Mouse (Mus musculus) embryonic facial prominence, embryonic 15.5 days (tissue): ENCODE data around the gene Serf2. TPM values are rescaled to one million over a fixed set of nuclear protein-coding genes. Genes with fewer than 3 reads are reported as not detected.

Experiments used
- ATAC-seq: fragments of 200-750 bp; cut with Nextera tagmentation; 2 replicates; pipeline ENCODE4 v1.8.0; 2017; ENCODE audit warnings: low read depth, moderate TSS enrichment; ENCODE audit not compliant: insufficient number of reproducible peaks, low FRiP score, low TSS enrichment
- H3K27ac ChIP-seq: fragments of 300-500 bp; sonication (generic); replicated peaks from 2 replicates; pipeline ENCODE4 v1.5.1; 2015; ENCODE audit warnings: mild to moderate bottlenecking, inconsistent platforms
- H3K27me3 ChIP-seq: fragments of 300-500 bp; sonication (generic); 2 replicates; pipeline ENCODE4 v1.6.1; 2015; ENCODE audit warnings: inconsistent platforms
- H3K36me3 ChIP-seq: fragments of 300-500 bp; sonication (generic); 2 replicates; pipeline ENCODE4 v1.6.1; 2015; ENCODE audit warnings: mild to moderate bottlenecking, inconsistent platforms
- H3K4me1 ChIP-seq: fragments of 300-500 bp; sonication (generic); 2 replicates; pipeline ENCODE4 v1.6.1; 2015; ENCODE audit warnings: inconsistent platforms
- H3K4me2 ChIP-seq: fragments of 300-500 bp; sonication (generic); replicated peaks from 2 replicates; pipeline ENCODE4 v1.6.1; 2015; ENCODE audit warnings: mild to moderate bottlenecking, inconsistent platforms
- H3K4me3 ChIP-seq: fragments of 300-500 bp; sonication (generic); replicated peaks from 2 replicates; pipeline ENCODE4 v1.5.1; 2015; ENCODE audit warnings: mild to moderate bottlenecking, inconsistent platforms
- H3K9ac ChIP-seq: fragments of 300-500 bp; sonication (generic); 2 replicates; pipeline ENCODE4 v1.6.1; 2015; ENCODE audit warnings: inconsistent platforms
- H3K9me3 ChIP-seq: fragments of 300-500 bp; sonication (generic); replicated peaks from 2 replicates; pipeline ENCODE4 v1.6.1; 2016; ENCODE audit warnings: inconsistent platforms
- WGBS: fragments of 180-500 bp; shearing (Covaris S2); methylation state at CpG from one replicate; pipeline ENCODE4 v1.1.7; 2015; 5-methylcytosine and 5-hydroxymethylcytosine counted together
- microRNA-seq: library from miRNA; unstranded; fragments of <30 nt; microRNA quantifications from one replicate; pipeline ENCODE4, GENCODE M21; 2016; ENCODE audit warnings: borderline number of aligned reads
- polyA plus RNA-seq: library from polyadenylated mRNA; unstranded; fragments of >200 nt; fragmentation: Nextera tagmentation; extraction: Ambion mirVana; gene quantifications from 2 replicates; pipeline ENCODE4 v1.2.1, GENCODE M21; 2015

Serf2 gene
- polyA plus RNA-seq, 1 experiment from 2014 or later, result 510 TPM

GRCm38 (mm10) chr2:121507173-121507950 lies 58.4 kb downstream of the Serf2 start:
- WGBS, result 21% methylated on average over 12 of the region's 12 CpGs
- Histone ChIP-seq H3K4me2 (peak overlapping the region; percentile 60), H3K4me1 (peaks cover 14% of the 10 kb centered on the region), H3K27ac (no peak overlapping the region), H3K27me3 (no peaks in the 10 kb centered on the region), H3K4me3 (peak overlapping the region; percentile 61), H3K36me3 (peaks cover 20% of the 10 kb centered on the region), H3K9ac (peak overlapping the region; percentile 40), H3K9me3 (no peaks in the 10 kb centered on the region)
- ATAC-seq, result no peak

Small RNA genes within 50 kb of the gene (microRNA-seq; reads per million reads assigned to microRNA genes)
- not detected for gene Gm22953

Other genes with a start within 250 kb of the Serf2 start
- 61.0 and 62.1 TPM in 2 replicates for gene Trp53bp1, start 177.8 kb upstream of the Serf2 start, polyA plus RNA-seq
- gene Map1a, start 159.6 kb upstream of the Serf2 start, polyA plus RNA-seq, result 5.5 and 6.5 TPM in 2 replicates
- 12.8 TPM in 2 replicates for gene Ppip5k1, start 93.8 kb upstream of the Serf2 start, polyA plus RNA-seq
- gene Ckmt1, start 91.5 kb upstream of the Serf2 start, polyA plus RNA-seq, result 63.8 and 67.3 TPM in 2 replicates
- 0.08 TPM in 1 of 2 replicates, not detected in the other for gene Strc, start 62.0 kb upstream of the Serf2 start, polyA plus RNA-seq
- gene Pdia3, start 35.4 kb upstream of the Serf2 start, polyA plus RNA-seq, result 751 and 770 TPM in 2 replicates
- 3.0 and 3.3 TPM in 2 replicates for gene Catsper2, start 35.4 kb upstream of the Serf2 start, polyA plus RNA-seq
- gene Ell3, start 4.9 kb upstream of the Serf2 start, polyA plus RNA-seq, result 28.9 and 37.4 TPM in 2 replicates
- 101 and 108 TPM in 2 replicates for gene Hypk, start 4.1 kb downstream of the Serf2 start, polyA plus RNA-seq
- gene Serinc4, start 7.6 kb downstream of the Serf2 start, polyA plus RNA-seq, result 0.53 and 0.61 TPM in 2 replicates
- gene Mfap1b, start 24.9 kb downstream of the Serf2 start, polyA plus RNA-seq, result 61.9 and 63.0 TPM in 2 replicates
- 31.1 and 32.7 TPM in 2 replicates for gene Mfap1a, start 57.5 kb downstream of the Serf2 start, polyA plus RNA-seq
- gene Wdr76, start 57.5 kb downstream of the Serf2 start, polyA plus RNA-seq, result 6.1 and 6.7 TPM in 2 replicates